Mouse (Mus musculus) left cerebral cortex, adult 2 months (tissue): ENCODE results near the gene Zfp61. TPM values are rescaled to one million over a fixed set of nuclear protein-coding genes. Genes with fewer than 3 reads are reported as not detected.

Experiments used
- DNase-seq, 2 experiments: peaks; one replicate each; pipeline ENCODE4 v3.0.0; 2021 to 2022; ENCODE audit warnings: low spot score in 2 of 2, mixed read lengths in 1 of 2; ENCODE audit errors: extremely low spot score in 1 of 2
- H3K27ac ChIP-seq: fragments of 200-600 bp; 2 replicates; pipeline ENCODE4 v1.8.1; 2022
- H3K4me3 ChIP-seq: fragments of 200-600 bp; 2 replicates; pipeline ENCODE4 v1.8.1; 2022
- CTCF ChIP-seq: fragments of 200-600 bp; IDR thresholded peaks from 2 replicates; pipeline ENCODE4 v1.8.1; 2022; ENCODE audit warnings: antibody characterized with exemption, mild to moderate bottlenecking, moderate library complexity
- intact Hi-C: fragments of 180-260 bp; cut with DNase I; formaldehyde crosslinking; loops from one replicate; pipeline ENCODE4 v1.15.1; 2025
- long read RNA-seq, 2 experiments: library from polyadenylated mRNA; stranded (forward); transcript quantifications; one replicate each; pipeline ENCODE4 v2.0.0; 2021; ENCODE audit warnings: borderline mapping rate in 2 of 2
- total RNA-seq, 2 experiments: library from RNA; stranded (reverse); gene quantifications; 2 replicates each; pipeline ENCODE4 v1.2.3; 2021

Gene Zfp61
- total RNA-seq: 10 to 100 TPM; 19.4 to 21.5 TPM
- long read RNA-seq, experiment 1, transcript Zfp61-201 (7 exons, 2,480 nt): major isoform, 5 of 8 reads
- long read RNA-seq, experiment 1, partial matches to known transcripts: 0 of 8 reads
- long read RNA-seq, experiment 1, other reads (novel, unspliced or antisense): 2 of 8 reads
- long read RNA-seq, experiment 2, transcript Zfp61-201 (7 exons, 2,480 nt): major isoform, 7 of 20 reads
- long read RNA-seq, experiment 2, partial matches to known transcripts: 6 of 20 reads
- long read RNA-seq, experiment 2, other reads (novel, unspliced or antisense): 7 of 20 reads

GRCm38 (mm10) chr7:24300771-24301282 is at the start of gene Zfp61:
Zfp61 (minus strand) TSS chr7:24301232.
- Histone ChIP-seq H3K27ac (peak within 1 kb of the TSS; percentile 32; the same call in 1 of the 2 replicates), H3K4me3 (peak within 1 kb of the TSS; percentile 66)
- no peak for DNase-seq
- no peak for TF ChIP-seq CTCF
- intact Hi-C loops: loop anchor here (2.0 kb wide), 1 partner anchor 16 kb away; the partner anchor contains the start of gene Zfp94

GRCm38 (mm10) chr7:24348896-24349295 is 47.9 kb upstream of the Zfp61 start, which contains the start of gene Lypd5:
Lypd5 (plus strand) TSS chr7:24349196.
- intact Hi-C loops: no loop called here
- no peak for DNase-seq
- no peak for TF ChIP-seq CTCF
- H3K4me3 ChIP-seq: no peak within 1 kb of the TSS
- H3K27ac ChIP-seq: no peak within 1 kb of the TSS

- Histone ChIP-seq H3K27ac (no peak overlapping the region), H3K4me3 (no peak overlapping the region)
- TF ChIP-seq CTCF: no peak; the same call in 1 of the 2 replicates
- intact Hi-C loops: no loop called here
- no peak for DNase-seq
Measured at GRCm38 (mm10) chr7:24346444-24346843, 45.4 kb upstream of the Zfp61 start.

- intact Hi-C loops: no loop called here
- no peak overlapping the region for H3K27ac ChIP-seq
Measured at GRCm38 (mm10) chr7:24343701-24344272, 42.8 kb upstream of the Zfp61 start.

GRCm38 (mm10) chr7:24338241-24338640 is 37.2 kb upstream of the Zfp61 start:
- H3K27ac ChIP-seq: no peak overlapping the region
- DNase-seq: no peak
- no peak overlapping the region for H3K4me3 ChIP-seq
- TF ChIP-seq CTCF: peak; percentile 9; the same call in 1 of the 2 replicates
- intact Hi-C loops: no loop called here

More at GRCm38 (mm10) chr7:24343701-24344272, 42.8 kb upstream of the Zfp61 start:
- no peak for TF ChIP-seq CTCF
- no peak for DNase-seq
- H3K4me3 ChIP-seq: no peak overlapping the region

GRCm38 (mm10) chr7:24335699-24336309 is 34.8 kb upstream of the Zfp61 start:
- TF ChIP-seq CTCF: peak; percentile 73
- Histone ChIP-seq H3K27ac (no peak overlapping the region), H3K4me3 (no peak overlapping the region)
- DNase-seq: peak; percentile 68 to 71
- intact Hi-C loops: loop anchor here (1.0 kb wide), 2 partner anchors 49 to 71 kb away; no protein-coding TSS in a partner anchor

GRCm38 (mm10) chr7:24333304-24333986 is 32.4 kb upstream of the Zfp61 start, which contains the start of gene Tescl:
Tescl (minus strand) TSS chr7:24333936.
- Histone ChIP-seq H3K27ac (no peak within 1 kb of the TSS), H3K4me3 (peak within 1 kb of the TSS; percentile 13; the same call in 1 of the 2 replicates)
- TF ChIP-seq CTCF: no peak
- DNase-seq: no peak
- intact Hi-C loops: no loop called here

GRCm38 (mm10) chr7:24327281-24327975 is 26.4 kb upstream of the Zfp61 start:
- no peak for TF ChIP-seq CTCF
- no peak for DNase-seq
- no peak overlapping the region for H3K4me3 ChIP-seq
- H3K27ac ChIP-seq: no peak overlapping the region
- intact Hi-C loops: no loop called here

GRCm38 (mm10) chr7:24326273-24327135 is 25.5 kb upstream of the Zfp61 start:
- intact Hi-C loops: no loop called here
- peak overlapping the region; percentile 31; the same call in 1 of the 2 replicates for H3K4me3 ChIP-seq
- peak overlapping the region; percentile 36; the same call in 1 of the 2 replicates for H3K27ac ChIP-seq
- DNase-seq: peak in 1 of 2 experiments; percentile 18
- TF ChIP-seq CTCF: no peak

GRCm38 (mm10) chr7:24325675-24326128 is 24.7 kb upstream of the Zfp61 start:
- intact Hi-C loops: no loop called here
- DNase-seq: peak; percentile 54 to 72
- no peak for TF ChIP-seq CTCF
- Histone ChIP-seq H3K4me3 (peak overlapping the region; percentile 31), H3K27ac (peak overlapping the region; percentile 67)
